Mouse (Mus musculus) B cell, adult 2 months (primary cell): Measurements from ENCODE around the gene Prdm10.

ENCODE experiments used
- DNase-seq, 2 experiments: peaks; one replicate each; pipeline ENCODE4 v3.0.0; 2022

The Prdm10 gene

DNA sequence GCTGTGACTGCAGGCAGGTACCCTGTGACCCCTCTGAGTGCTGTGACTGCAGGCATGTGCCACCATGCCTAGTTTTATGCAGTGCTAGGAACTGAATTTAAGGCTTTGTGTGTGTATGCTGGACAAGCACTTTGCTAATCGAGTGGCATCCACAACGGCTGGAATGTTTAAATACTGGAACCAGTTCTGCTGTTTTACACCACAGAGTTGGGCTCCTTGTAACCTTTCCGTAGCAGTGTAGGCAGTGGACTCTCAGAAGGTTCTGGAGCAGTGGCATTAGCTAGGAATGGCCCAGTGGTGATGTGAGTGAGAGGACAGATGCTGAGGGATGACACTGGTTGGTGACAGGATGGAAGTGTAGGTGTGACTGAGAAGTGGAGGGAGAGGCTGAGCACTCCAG lies 26.9 kb downstream of the Prdm10 start:
- DNase-seq: no peak

DNA sequence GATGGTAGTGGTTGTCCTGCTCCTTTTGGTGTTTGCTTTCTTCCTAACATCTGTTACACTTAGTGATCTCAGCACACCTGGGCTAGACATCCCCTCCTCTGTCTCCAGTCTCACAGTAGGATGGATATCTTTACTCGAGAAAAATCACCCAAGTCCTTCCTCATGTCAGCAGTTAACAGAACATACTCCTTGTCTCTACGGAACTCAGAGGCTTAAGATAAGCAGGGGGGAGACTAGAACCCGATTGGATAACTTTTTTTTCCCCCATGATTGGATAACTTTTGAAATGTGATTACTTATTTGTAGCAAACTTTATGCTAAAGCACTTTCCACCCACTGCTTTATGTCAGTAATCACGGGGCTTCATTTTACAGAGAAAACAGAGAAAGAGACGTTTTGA lies 28.7 kb downstream of the Prdm10 start:
- DNase-seq: no peak

DNA sequence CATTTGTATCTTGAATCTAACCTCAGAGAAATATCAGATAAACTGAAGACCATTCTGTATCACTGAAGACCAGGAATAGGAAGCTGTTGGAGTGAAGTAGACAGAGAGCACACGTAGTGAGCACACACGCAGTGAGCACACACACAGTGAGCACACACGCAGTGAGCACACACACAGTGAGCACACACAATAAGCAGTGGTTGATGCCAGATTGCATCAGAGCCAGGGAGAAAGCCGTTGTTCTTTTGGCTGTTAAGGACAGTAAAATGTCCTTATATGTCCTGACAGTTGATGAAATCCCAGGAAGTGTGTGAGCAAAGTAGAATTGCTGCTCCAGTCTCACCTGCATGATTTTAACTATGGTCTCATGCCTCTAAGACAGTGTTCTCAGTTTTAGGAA lies 30.3 kb downstream of the Prdm10 start:
- no peak for DNase-seq

DNA sequence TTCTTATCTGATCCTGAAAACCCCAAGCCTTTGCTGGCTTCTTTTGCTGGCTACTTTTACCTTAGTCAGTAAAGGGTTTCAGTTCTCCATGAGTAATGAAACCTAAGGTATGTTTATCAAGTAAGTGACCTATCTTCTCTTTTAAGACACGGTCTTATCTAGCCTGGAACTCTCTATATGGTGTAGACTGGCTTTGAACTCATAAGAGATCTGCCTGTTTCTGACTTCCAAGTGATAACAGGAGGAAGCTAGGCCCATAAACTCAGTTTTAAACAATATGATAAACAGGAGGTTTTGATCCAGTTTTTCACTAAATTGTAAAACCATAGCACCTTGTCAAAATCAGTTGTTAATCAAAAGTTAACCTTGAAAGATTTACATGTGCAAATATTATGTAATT lies 33.5 kb downstream of the Prdm10 start:
- DNase-seq: no peak

DNA sequence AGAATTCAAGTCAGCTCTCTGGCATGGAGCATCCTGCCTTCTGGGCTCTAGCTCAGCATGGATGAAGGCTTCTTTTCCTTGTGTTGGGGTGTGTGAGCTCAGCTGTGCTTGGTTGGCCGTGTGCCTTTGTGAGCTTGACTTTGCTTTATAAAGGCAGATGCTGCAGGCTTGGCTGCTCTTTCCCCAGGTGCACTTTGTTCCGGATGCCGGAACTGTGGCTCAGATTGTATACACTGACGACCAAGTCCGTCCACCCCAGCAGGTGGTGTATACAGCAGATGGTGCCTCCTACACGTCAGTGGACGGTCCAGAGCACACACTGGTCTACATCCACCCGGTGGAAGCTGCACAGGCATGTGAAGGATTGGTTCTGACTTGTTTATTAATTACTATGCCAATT lies 35.6 kb downstream of the Prdm10 start:
- no peak for DNase-seq

DNA sequence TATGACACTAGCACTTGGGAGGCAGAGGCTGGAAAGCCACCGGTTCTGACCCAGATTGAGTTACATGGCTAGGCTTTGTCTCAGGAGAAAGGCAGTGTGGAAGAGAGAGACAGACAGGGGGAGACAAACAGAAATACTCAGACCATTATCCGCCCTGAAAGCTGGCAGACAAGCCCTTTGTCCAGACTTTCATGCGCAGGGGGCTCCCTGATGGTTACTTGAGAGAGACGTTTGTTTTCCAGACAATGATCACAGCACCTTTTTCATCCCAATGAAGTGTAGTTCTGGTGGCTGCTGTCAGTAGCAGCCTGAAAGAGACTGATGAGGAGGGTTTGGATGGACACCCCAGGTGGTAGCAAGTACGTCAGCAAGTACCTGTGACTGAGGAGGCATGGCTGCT lies 38.6 kb downstream of the Prdm10 start:
- no peak for DNase-seq

DNA sequence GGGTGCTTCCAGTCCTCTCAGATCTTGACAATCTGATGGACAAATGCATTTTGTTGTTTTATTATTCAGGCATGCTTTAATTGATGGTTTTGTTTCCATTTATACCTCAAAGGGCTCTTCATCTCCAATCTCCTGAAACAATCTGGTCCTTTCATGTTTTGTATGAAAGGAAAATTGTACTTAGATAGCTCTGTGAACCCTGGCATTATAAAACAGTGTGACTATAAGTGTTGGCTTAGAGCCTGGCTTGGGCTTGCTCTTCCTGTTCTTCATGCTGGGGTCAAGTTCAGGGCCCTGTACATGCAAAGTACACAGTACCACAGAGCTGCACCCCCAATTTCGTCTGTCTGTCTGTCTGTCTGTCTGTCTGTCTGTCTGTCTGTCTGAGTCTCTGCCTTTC lies 40.4 kb downstream of the Prdm10 start:
- DNase-seq: no peak

DNA sequence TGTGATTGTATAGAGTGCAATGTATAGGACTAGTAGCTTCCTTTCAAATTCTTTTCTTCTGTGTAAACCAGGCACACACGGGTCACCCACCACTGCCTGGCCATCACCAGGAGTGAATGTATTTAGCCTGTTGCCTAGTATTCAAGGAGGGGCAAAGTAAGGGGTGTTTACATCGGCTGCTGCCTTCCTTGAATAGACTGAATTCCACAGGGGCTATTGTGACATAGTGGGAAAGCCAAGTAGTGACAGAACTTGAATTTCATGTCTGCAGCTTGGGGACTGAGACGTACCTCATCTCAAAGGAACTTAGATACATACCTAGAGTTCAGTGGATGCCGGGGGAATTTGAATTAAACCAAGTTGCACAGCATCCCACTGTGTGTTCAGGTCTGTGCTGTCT lies 41.2 kb downstream of the Prdm10 start:
- no peak for DNase-seq

DNA sequence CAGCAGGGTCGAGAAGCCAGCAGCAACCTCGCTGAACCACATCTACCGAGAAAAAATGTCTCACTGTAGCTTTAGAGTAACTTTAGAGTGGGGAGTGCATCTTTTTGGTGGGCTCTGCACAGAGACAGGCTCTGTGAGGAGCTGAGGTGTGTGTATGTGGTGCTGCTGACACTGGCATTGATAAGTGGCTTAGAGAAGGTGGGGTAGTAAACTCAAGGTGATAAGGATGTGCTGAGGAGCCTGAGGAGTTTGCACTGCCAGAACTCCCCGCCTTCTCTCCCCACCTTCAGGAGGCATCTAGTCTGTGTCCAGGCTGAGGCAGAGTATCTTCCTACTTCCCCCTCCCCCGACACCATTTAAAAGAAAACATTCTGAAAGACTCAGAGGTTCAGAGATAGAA lies 41.8 kb downstream of the Prdm10 start:
- DNase-seq: no peak

DNA sequence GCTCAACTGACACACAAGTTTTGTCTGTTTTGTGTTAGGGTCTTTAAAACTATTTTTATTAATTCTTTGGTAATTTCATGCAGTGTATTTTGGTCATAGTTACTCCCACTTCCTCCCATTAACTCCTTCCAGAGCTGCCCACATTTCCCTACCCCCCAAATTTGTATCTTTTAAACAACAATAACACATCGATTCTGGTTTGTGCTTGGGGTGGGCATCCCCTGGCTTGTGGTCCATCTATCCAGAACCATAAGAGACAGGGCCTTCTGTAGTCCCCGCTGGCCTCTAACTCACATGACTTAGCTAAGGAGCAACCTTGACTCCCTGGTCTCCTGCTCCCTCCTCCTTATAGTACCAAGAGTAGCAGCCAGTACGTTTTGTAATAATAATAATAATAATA lies 50.5 kb downstream of the Prdm10 start:
- DNase-seq: no peak

DNA sequence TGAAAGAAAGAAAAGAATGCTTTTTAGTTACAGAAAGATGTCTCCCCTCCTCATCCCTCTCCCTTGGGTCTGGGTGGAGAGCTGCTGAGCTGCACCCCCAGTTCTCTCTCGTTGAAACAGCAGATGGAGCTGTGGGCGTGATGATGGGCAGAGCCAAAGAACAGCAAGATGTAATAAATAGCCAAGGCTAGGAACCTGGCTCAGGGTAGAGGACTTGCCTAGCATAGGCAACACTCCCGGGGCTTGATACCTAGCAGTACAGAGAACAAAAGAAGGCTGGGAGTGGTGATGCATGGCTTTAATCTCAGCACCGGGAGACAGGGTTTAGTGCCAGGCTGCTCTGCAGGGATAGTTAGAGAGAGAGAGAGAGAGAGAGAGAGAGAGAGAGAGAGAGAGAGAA lies 50.9 kb downstream of the Prdm10 start:
- no peak for DNase-seq

DNA sequence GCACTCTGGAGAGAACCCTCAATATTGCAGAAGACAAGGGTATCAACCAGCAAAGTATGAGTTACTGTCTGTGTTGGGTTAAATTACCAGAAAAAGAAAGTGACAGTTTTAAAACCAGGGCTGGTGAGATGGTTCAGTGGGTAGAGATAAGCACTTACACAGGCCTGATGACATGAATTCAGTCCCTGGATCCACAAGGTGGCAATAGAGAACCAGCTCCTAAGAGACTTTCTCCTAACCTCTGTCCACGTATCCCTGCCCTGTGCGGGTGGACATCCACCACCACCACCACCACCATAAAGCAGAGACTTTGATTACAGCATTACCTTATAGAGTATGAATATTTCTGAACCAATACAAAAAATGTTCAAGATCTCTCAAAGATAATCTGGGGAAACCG lies 51.6 kb downstream of the Prdm10 start:
- DNase-seq: no peak

DNA sequence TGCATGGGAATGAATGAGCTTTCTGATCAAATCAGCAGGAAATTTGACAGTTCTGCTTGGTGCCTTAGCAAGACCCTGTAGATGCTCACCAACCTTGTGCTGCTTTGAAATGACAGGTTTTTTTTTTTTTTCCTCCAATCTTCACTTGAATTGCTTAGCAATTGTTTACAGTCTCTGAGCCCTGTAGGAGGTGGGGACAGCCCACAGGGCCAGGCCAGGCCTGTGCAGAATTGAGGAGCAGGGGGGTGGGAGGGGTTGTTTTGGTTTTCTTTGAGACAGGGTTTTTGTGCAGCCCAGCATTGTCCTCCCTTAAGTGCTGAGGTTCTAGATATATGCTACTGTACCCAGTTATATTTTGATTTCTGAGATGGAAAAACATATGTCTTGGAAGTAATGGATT lies 52.5 kb downstream of the Prdm10 start:
- no peak for DNase-seq

DNA sequence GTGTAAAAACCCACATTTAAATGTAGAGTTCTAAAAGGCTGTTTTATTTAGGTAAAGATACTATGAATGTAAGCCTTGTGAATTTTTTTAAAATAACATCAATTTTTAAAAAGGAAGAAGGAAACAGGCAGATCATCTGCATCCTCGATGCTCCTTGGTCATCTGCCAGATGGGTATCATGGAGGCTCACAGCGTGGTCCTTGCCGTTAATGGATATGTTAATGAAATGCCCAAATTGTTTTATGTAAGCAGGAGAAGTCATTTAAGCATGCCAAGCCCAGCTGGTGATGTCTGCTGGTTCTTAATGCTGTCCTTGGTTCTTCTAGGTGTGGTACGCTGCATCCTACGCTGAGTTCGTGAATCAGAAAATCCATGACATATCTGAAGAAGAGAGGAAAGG lies 54.7 kb downstream of the Prdm10 start:
- DNase-seq: no peak

DNA sequence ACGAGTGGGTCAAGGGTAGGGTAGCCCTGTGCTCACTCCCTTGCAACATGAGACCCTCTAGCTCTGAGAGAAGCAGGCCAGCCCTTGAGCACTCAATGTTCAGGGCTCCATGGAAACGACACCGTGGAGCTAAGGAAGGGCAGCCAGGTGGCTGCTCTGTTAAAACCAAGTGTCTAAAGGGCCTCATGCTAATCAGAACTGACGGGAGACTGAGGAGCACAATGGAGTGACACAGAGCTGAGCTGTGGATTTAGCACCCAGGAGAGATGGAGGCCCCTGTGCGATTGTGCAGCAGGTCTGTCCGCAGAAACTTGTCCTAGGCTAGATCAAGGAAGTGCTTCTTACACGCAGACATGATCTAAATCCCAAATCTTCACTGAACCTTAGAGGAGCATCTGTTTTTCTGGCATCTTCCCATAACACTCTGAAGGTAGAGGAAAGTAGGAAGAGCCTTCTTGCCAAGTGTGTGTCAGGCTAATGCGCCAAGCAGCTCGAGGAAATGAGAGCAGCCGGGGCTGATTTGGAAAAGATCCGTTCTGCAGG lies 64.0 kb downstream of the Prdm10 start:
- DNase-seq: no peak

DNA sequence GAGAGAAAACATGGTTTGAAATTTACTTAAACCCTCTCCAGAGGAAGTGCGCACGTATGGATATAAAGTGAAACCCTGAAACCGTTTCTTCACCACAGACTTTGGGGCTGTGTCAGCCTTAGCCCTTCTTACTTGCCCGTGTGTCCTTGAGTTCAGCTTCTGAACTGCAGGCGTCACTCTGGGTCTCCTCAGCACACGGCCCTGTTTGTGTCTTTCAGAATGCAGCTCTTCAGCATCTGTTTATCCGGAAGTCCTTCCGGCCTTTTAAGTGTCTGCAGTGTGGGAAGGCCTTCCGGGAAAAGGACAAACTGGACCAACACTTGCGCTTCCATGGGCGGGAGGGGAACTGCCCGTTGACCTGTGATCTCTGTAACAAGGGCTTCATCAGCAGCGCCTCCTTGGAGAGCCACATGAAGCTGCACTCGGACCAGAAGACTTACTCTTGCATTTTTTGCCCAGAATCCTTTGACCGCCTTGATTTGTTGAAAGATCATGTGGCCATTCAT lies 66.3 kb downstream of the Prdm10 start:
- no peak for DNase-seq

DNA sequence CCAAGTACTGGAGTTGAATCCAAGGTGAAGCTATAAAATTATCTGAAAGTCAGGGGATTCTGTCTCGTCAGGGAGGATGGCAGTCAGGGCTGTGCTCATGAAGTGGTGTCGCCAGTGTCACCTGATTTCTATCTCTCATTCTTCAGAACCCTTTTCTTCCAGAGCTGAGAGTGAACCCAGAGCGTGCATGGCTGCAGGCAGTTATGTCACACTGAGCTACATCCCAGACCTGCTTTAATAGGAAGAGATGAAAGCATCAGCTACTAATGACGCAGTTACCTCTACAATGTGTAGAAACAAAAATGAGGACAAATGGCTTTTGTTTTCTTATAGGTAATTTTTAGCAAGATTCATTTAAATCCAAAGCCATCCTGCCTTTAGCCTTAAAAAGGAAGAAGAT lies 68.1 kb downstream of the Prdm10 start:
- no peak for DNase-seq

DNA sequence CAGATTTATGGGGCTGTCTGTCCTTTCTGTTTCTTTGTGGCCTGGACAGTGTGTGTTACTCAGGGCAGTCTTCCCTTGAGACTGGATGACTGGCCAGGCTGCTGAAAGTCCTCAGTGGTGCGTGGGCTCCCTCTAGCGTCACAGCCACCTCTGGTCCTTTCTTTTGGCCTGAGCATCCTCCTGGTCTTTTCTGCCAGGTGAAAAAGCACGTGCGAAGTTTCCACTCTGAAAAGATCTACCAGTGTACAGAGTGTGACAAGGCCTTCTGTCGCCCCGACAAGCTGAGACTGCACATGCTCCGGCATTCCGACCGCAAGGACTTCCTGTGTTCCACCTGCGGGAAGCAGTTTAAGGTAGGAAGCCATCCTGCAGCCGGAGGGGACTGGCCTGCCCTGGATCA lies 68.6 kb downstream of the Prdm10 start:
- peak; percentile 67 to 69 for DNase-seq

DNA sequence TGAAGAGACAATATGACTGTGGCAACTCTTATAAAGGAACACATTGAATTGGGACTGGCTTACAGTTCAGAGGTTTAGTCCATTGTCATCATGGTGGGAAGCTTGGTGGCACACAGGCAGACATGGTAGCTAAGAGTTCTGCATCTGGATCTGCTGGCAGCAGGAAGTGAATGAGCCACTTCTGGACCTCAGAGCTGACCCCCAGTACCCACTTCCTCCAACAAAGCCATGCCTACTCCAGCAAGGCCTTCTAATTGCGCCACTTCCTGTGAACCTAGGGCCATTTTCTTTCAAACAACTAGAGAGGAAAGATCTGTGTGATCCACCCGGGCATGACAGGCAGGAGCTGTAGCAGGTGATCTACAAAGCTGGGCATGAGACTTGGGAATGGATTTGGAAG lies 72.4 kb downstream of the Prdm10 start:
- no peak for DNase-seq

DNA sequence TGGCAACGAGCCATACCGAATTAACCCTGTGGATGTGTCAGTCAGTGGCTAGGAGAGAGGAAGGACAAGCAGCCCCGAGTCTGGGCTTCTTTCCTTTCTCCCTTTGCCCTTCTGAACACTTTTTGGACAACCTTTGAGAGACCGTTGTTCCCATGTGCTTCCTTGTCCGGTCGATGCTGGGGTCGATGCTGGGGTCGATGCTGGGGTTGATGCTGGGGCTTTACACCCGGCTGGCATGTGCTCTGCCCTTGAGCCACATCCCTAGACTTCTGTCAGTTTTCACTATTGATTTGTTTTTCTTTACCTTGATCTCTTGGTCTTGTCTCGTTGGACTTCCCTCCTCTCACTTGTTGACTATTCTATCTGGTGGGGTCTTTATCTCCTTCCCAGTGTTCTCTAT lies 73.2 kb downstream of the Prdm10 start:
- DNase-seq: no peak

DNA sequence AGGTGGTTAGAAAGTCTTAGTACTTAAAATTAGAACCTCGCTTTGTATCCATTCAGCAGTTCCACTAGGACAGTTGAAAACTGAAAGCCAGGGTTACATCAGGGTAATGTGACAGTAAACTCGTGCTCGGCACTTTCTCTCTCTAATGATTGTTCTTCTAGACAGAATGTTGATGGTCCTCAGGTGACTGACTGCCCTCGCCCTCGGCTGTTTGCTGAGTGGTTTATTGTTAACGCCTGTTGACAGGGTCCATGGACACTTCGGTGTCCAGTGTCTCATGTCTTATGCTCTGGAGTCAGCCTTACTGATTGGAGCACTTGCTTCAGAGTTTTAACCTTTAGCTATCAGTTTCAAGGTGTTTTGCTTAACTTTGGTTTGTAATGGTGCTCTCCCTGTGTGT lies 73.7 kb downstream of the Prdm10 start:
- DNase-seq: no peak

DNA sequence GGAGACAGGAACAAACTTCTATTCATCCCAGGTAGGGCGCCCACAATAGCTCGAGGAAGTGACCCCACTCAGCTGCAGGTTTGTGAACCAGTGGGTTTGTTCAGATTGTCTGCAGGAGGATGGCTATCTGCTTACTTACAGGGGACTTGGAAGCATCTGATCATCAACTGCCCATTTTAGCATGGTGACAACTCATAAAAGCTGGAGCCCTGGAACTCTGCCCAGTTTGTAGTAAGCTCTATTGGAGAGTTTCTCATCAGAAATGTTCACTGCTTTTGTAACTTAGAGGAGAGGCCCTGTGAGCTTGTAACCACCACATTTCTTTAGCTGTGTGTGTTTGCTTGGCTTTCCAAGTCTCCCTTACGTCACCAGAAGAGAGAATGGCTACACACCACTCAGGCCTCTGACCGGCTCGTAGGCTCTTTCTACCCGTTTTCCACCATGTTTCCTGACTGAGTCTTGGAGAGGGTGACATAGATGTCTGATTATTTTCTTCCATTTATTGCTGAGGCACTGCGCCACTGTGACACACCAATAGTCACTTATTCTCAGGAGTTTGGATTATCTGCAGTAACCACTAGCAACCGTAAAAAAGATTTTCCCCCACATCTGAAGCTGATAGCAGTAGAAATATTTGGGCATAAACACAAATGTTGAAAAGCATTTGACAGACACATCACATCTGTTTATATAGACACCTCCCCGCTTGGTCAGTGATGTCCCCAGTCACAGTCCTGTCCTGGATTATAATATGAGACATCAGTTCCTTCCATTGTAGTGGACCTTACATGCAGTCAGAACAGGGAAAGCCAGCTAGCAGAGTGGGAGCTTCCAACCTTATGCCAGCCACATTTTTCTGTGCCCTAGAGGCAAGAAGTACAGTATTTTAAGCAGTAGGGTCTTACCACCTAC lies 83.6 kb downstream of the Prdm10 start:
- no peak for DNase-seq

DNA sequence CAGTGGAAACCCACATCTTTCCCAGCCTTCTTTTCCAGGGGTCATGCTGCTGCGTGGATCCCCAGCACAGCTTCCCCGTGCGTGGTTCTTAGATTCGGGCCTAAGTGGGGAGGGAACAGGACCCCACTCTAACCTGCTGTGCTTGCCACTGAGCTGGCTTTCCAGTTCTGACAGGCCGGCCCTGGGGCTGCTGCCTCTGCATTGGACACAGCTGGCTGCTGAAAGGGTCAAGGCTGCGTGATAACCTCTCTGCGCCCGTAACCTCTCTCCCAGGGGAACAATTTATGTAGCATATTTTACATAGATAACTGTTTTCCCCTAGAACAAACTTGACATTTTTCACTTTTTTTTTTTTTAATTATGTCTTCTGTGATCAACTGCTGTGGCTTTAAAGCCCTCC lies 84.7 kb downstream of the Prdm10 start:
- DNase-seq: no peak

DNA sequence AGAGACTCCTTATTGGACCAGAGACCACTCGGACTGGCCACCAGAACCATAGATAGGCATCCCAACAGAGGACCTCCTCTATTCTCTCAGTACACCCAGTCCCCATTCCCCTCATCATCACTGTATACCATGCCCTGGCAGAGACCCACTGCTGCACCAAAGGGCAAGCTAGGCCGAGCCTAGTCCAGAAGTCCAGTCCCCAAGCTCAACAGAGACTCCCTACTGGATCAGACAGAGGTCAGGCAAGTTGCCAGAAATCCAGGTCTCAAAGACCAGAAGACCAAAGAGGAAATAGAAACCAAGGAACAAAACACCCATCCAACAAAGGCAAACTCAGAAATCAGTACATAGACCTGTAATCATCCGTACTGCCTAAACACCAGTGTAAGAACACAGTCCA lies 91.4 kb downstream of the Prdm10 start:
- DNase-seq: no peak

DNA sequence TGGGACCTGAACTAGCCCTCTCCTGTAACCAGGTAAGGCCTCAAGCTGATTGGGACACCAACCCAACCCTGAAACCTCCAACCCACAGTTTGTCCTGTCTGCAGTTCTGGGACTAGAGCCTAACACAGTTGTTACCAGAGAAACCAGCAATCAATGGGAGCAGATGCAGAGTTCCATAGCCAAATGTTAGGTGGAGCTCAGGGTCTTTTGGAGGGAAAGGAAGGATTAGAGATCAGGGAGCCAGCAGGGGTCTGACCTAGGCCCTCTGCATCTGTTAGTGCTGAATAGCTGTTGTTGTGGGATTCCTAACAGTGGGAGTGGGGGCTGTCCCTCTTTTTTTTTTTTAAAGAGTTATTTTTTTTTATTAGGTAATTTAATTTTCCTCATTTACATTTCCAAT lies 96.3 kb downstream of the Prdm10 start:
- DNase-seq: no peak
